Mouse (Mus musculus) ES-E14 (cell line): ENCODE results near the gene Ltbp1.

ENCODE experiments used
- CHD2 ChIP-seq: IDR thresholded peaks from 2 replicates; pipeline ENCODE4 v1.6.1; 2014; ENCODE audit warnings: mild to moderate bottlenecking, low read depth, low read length, inconsistent platforms
- MAFK ChIP-seq: IDR thresholded peaks from 2 replicates; pipeline ENCODE4 v1.6.1; 2014; ENCODE audit warnings: mild to moderate bottlenecking, low read depth, low read length, inconsistent platforms; ENCODE audit not compliant: insufficient read depth
- ZNF384 ChIP-seq: IDR thresholded peaks from 2 replicates; pipeline ENCODE4 v1.6.1; 2012; ENCODE audit warnings: low read depth, low read length, inconsistent platforms

DNA sequence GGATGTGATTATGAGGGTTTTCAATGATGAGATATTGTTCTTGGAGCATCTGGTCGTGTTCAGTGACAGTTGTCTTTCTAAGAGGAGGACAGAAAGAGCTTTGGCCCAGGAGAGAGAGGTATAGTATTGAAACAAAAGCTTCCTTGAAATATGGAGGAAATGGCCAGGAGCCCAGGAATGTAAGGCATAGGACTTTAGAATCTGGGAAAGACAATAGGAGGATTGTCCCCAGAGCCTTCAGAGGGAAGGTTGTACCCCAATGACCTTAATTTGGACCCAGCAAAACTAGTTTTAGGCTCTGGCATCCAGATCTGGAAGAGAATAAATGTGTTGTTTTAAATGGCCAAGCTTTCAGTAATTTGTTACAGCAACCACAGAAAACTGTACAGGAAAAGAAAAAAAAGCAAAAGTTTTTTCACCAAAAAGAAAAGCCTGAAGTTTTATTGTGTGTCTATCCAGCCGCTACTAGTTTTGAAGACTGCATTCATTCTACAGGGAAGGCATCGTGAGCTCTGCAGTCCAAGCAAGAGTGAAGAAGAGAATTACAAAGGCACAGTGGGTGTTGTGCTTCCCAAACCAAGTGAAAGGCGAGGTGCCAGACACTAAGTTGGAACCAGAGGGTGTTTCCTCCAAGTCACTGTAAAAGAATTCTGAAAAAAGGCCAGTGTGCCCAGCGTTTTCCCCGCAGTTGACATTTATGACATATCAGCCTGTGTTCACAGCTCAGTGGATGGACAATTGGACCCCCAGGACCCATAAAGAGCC lies 45.7 kb upstream of the Ltbp1 start:
- TF ChIP-seq CHD2 = 0 out of 2 replicates have a peak, but pooled peaks have one; percentile 17
- TF ChIP-seq MAFK = no peak
- no peak for TF ChIP-seq ZNF384
